21 mouse cellular contexts compared by ENCODE assay signal in genomic region chr6:81986171-81986570, GRCm38 (mm10). TPM values are rescaled to one million over a fixed set of nuclear protein-coding genes. Genes with fewer than 3 reads are reported as not detected.
DNase-seq lines count a peak whose midpoint lies in the region; ATAC-seq and TF ChIP-seq lines count a peak whose summit lies in the region.
"Had no signal": no experiment of that assay in that cellular context is flagged by ENCODE, and none has a peak within 500 bp of the region (broad histone marks: within the 10 kb centered on the region; RNA-seq: fewer than 3 reads in every experiment).

No protein-coding gene starts in this region.

- no peaks in the 10 kb centered on the region for H3K9me3 ChIP-seq in forebrain, embryonic 15.5 days
- no peaks in the 10 kb centered on the region for H3K9me3 ChIP-seq in forebrain, embryonic 12.5 days
- H3K9me3 ChIP-seq in midbrain, embryonic 11.5 days (ENCODE audit: control insufficient read depth, low read length): no peaks in the 10 kb centered on the region
- H3K9me3 ChIP-seq in midbrain, embryonic 16.5 days (replicated peaks; ENCODE audit: control insufficient read depth, low read length, poor library complexity, severe bottlenecking): no peaks in the 10 kb centered on the region
- H3K9me3 ChIP-seq: embryonic facial prominence, embryonic 10.5 days; forebrain, embryonic 10.5 days; hindbrain, embryonic 10.5 days had no signal

- peaks cover 9% of the 10 kb centered on the region; the same call in 1 of the 2 replicates for H3K4me1 ChIP-seq in forebrain, embryonic 15.5 days
- peaks cover 16% of the 10 kb centered on the region for H3K4me1 ChIP-seq in forebrain, embryonic 12.5 days
- no peaks in the 10 kb centered on the region for H3K4me1 ChIP-seq in midbrain, embryonic 11.5 days (ENCODE audit: control insufficient read depth, insufficient read depth, low read length)
- no peaks in the 10 kb centered on the region for H3K4me1 ChIP-seq in midbrain, embryonic 16.5 days (ENCODE audit: control insufficient read depth, insufficient read depth, low read length)

- no peak overlapping the region for H3K9ac ChIP-seq in forebrain, embryonic 15.5 days (replicated peaks)
- H3K9ac ChIP-seq in forebrain, embryonic 12.5 days: no peak overlapping the region
- H3K9ac ChIP-seq in midbrain, embryonic 11.5 days (ENCODE audit: low read length): no peak overlapping the region
- no peak overlapping the region for H3K9ac ChIP-seq in midbrain, embryonic 16.5 days (ENCODE audit: low read depth, low read length)
- H3K9ac ChIP-seq: heart, embryonic 12.5 days; hindbrain, embryonic 14.5 days had no signal

- H3K27me3 ChIP-seq in forebrain, embryonic 15.5 days: no peaks in the 10 kb centered on the region
- peaks cover under 1% of the 10 kb centered on the region; the same call in 1 of the 2 replicates for H3K27me3 ChIP-seq in forebrain, embryonic 12.5 days
- 0 out of 2 replicates have a peak, but pooled peaks cover 2% of the 10 kb centered on the region for H3K27me3 ChIP-seq in midbrain, embryonic 11.5 days (ENCODE audit: control insufficient read depth, insufficient read depth, low read length)
- H3K27me3 ChIP-seq in midbrain, embryonic 16.5 days (ENCODE audit: control insufficient read depth, insufficient read depth, low read depth, low read length): peaks cover 3% of the 10 kb centered on the region; the same call in 1 of the 2 replicates
- H3K27me3 ChIP-seq: heart, embryonic 12.5 days had no signal

- H3K4me2 ChIP-seq in forebrain, embryonic 15.5 days (replicated peaks): no peak overlapping the region
- no peak overlapping the region for H3K4me2 ChIP-seq in forebrain, embryonic 12.5 days
- H3K4me2 ChIP-seq in midbrain, embryonic 11.5 days: no peak overlapping the region
- H3K4me2 ChIP-seq in midbrain, embryonic 16.5 days (ENCODE audit: low read length): no peak overlapping the region
- H3K4me2 ChIP-seq: heart, embryonic 12.5 days; hindbrain, embryonic 14.5 days had no signal

- TF ChIP-seq CTCF in layer of hippocampus, adult 2 months (conservative IDR thresholded peaks at IDR 0.05): no peak

- H3K36me3 ChIP-seq in forebrain, embryonic 15.5 days: no peaks in the 10 kb centered on the region
- no peaks in the 10 kb centered on the region for H3K36me3 ChIP-seq in forebrain, embryonic 12.5 days (replicated peaks)
- no peaks in the 10 kb centered on the region for H3K36me3 ChIP-seq in midbrain, embryonic 11.5 days (ENCODE audit: control insufficient read depth, insufficient read depth, low read length)
- no peaks in the 10 kb centered on the region for H3K36me3 ChIP-seq in midbrain, embryonic 16.5 days (ENCODE audit: control insufficient read depth, insufficient read depth, low read length)
- H3K36me3 ChIP-seq: embryonic facial prominence, embryonic 10.5 days; forebrain, embryonic 10.5 days; G1E; heart, embryonic 12.5 days; hindbrain, embryonic 10.5 days had no signal

- DNase-seq in layer of hippocampus, adult 2 months (ENCODE audit: low spot score in 2 of 2): no peak
- DNase-seq in layer of hippocampus, postnatal 36 days: no peak
- DNase-seq in midbrain, embryonic 11.5 days (ENCODE audit: low spot score, missing footprints): peak; percentile 65
- DNase-seq: adrenal gland, adult 8-10 months; adrenal gland, postnatal 36 days; B cell, adult 2 months; cerebellum, adult 2 months; cerebellum, postnatal 10 days; gastrocnemius, postnatal 10 days; heart, adult 2 months had no signal

- 0 out of 2 replicates have a peak, but pooled peaks have one; percentile 27 for ATAC-seq in forebrain, embryonic 15.5 days (replicated peaks)
- no peak for ATAC-seq in forebrain, embryonic 12.5 days (ENCODE audit: low FRiP score)
- ATAC-seq in midbrain, embryonic 11.5 days (ENCODE audit: low FRiP score): no peak
- no peak for ATAC-seq in midbrain, embryonic 16.5 days
- ATAC-seq in erythroid progenitor cell, adult 5-6 weeks (replicated peaks; ENCODE audit: low FRiP score, poor library complexity, severe bottlenecking): 0 out of 2 replicates have a peak, but pooled peaks have one; percentile 10
- ATAC-seq: CD4-positive, CD25-positive, alpha-beta regulatory T cell, adult 4 months had no signal

- no peak overlapping the region for H3K4me3 ChIP-seq in forebrain, embryonic 15.5 days
- no peak overlapping the region for H3K4me3 ChIP-seq in forebrain, embryonic 12.5 days (replicated peaks)
- H3K4me3 ChIP-seq in layer of hippocampus, adult 2 months: no peak overlapping the region
- H3K4me3 ChIP-seq in midbrain, embryonic 11.5 days (ENCODE audit: low read depth, low read length): no peak overlapping the region
- H3K4me3 ChIP-seq in midbrain, embryonic 16.5 days (ENCODE audit: low read depth, low read length): no peak overlapping the region
- H3K4me3 ChIP-seq: embryonic facial prominence, embryonic 10.5 days; forebrain, embryonic 10.5 days; heart, adult 2 months; heart, embryonic 12.5 days; hindbrain, embryonic 10.5 days had no signal

- no peak overlapping the region for H3K27ac ChIP-seq in forebrain, embryonic 15.5 days (replicated peaks)
- H3K27ac ChIP-seq in forebrain, embryonic 12.5 days: no peak overlapping the region
- H3K27ac ChIP-seq in layer of hippocampus, adult 2 months: peak overlapping the region; percentile 56; the same call in 1 of the 2 replicates
- no peak overlapping the region for H3K27ac ChIP-seq in midbrain, embryonic 11.5 days (ENCODE audit: low read depth, low read length)
- no peak overlapping the region for H3K27ac ChIP-seq in midbrain, embryonic 16.5 days (ENCODE audit: low read length)
- H3K27ac ChIP-seq: forebrain, embryonic 10.5 days; heart, adult 2 months; hindbrain, embryonic 10.5 days; hindbrain, embryonic 14.5 days had no signal

- WGBS in forebrain, embryonic 15.5 days: 95% methylated on average over 8 of the region's 8 CpGs
- 88% methylated on average over 8 of the region's 8 CpGs for WGBS in forebrain, embryonic 12.5 days
- WGBS in midbrain, embryonic 11.5 days: 89% methylated on average over 8 of the region's 8 CpGs
- WGBS in midbrain, embryonic 16.5 days: 92% methylated on average over 8 of the region's 8 CpGs

RNA-seq across cellular contexts. Expression of gene Mrpl19, which starts 20.4 kb away (rescaled TPM):
- polyA plus RNA-seq in forebrain, embryonic 15.5 days (2015; fragmentation: Nextera tagmentation; extraction: Ambion mirVana): 41.6 and 44.1 TPM in 2 replicates
- 50.2 and 50.3 TPM in 2 replicates for polyA plus RNA-seq in forebrain, embryonic 12.5 days (2016; fragmentation: Nextera tagmentation; extraction: Ambion mirVana)
- 10 to 100 TPM; 33.2 to 35.3 TPM for total RNA-seq in layer of hippocampus, adult 2 months (2021)
- 10 to 100 TPM; 36.4 to 38.4 TPM for total RNA-seq in layer of hippocampus, postnatal 36 days (2021)
- 63.0 and 64.2 TPM in 2 replicates for polyA plus RNA-seq in midbrain, embryonic 11.5 days (2014; fragmentation: Nextera tagmentation; extraction: Ambion mirVana)
- polyA plus RNA-seq in midbrain, embryonic 16.5 days (2015; fragmentation: Nextera tagmentation; extraction: Ambion mirVana): 38.2 and 41.7 TPM in 2 replicates
- total RNA-seq in erythroid progenitor cell, adult 5-6 weeks (2015; ENCODE audit: low replicate concordance): 3.8 and 7.9 TPM in 2 replicates
- 0.30 and 4.4 TPM in 2 replicates for total RNA-seq in erythroid progenitor cell, adult 5-6 weeks (2017; ENCODE audit: low replicate concordance)

RNA-seq across cellular contexts. Expression of gene Eva1a, which starts 54.7 kb away (rescaled TPM):
- polyA plus RNA-seq in forebrain, embryonic 15.5 days (2015; fragmentation: Nextera tagmentation; extraction: Ambion mirVana): 0.95 and 1.2 TPM in 2 replicates
- polyA plus RNA-seq in forebrain, embryonic 12.5 days (2016; fragmentation: Nextera tagmentation; extraction: Ambion mirVana): 2.0 and 3.0 TPM in 2 replicates
- 10 to 100 TPM; 15.3 to 16.8 TPM for total RNA-seq in layer of hippocampus, adult 2 months (2021)
- 10 to 100 TPM; 13.9 to 16.8 TPM for total RNA-seq in layer of hippocampus, postnatal 36 days (2021)
- 2.4 and 2.7 TPM in 2 replicates for polyA plus RNA-seq in midbrain, embryonic 11.5 days (2014; fragmentation: Nextera tagmentation; extraction: Ambion mirVana)
- polyA plus RNA-seq in midbrain, embryonic 16.5 days (2015; fragmentation: Nextera tagmentation; extraction: Ambion mirVana): 0.63 and 0.81 TPM in 2 replicates
- 2.9 TPM in 1 of 2 replicates, not detected in the other for total RNA-seq in erythroid progenitor cell, adult 5-6 weeks (2015; ENCODE audit: low replicate concordance)
- 2.2 TPM in 1 of 2 replicates, not detected in the other for total RNA-seq in erythroid progenitor cell, adult 5-6 weeks (2017; ENCODE audit: low replicate concordance)
- polyA plus RNA-seq: CD4-positive, CD25-positive, alpha-beta regulatory T cell, adult 4 months; G1E had no signal

Comparison
In these comparisons a context has a peak if more than half of its experiments do, and no peak if none do; other contexts are left out.
1. ATAC-seq: peak in forebrain, embryonic 15.5 days (single experiment) and erythroid progenitor cell, adult 5-6 weeks (single experiment); none in forebrain, embryonic 12.5 days (single experiment), midbrain, embryonic 11.5 days (single experiment) and midbrain, embryonic 16.5 days (single experiment).